Mouse (Mus musculus): ENCODE data around the gene Gas7. TPM values are rescaled to one million over a fixed set of nuclear protein-coding genes. Genes with fewer than 3 reads are reported as not detected.

Gene Gas7
- total RNA-seq, 1 experiment from 2014 or later, result 6.5 TPM

DNA sequence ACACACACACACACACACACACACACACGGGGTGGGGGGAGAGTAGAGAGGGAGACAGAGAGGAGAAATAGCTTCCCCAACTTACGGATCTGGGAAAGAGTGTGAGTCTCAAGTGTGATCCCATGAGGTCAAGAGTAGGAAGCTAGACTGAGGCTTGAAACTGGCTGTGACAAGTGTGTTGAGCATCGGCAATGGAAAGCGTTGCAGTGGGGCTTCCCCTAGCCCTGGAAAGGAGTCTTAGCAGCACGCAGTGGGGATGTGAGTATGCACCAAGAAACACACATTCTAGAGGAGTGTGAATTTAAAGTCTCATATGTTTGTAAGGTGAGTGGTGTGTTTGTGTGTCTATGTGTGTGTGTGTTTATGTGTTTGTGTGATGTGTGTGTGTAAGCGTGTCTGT, 185.1 kb downstream of the Gas7 start:
- ATAC-seq (ENCODE audit: extremely low read depth, insufficient number of reproducible peaks, low FRiP score, poor library complexity, severe bottlenecking), result no peak

DNA sequence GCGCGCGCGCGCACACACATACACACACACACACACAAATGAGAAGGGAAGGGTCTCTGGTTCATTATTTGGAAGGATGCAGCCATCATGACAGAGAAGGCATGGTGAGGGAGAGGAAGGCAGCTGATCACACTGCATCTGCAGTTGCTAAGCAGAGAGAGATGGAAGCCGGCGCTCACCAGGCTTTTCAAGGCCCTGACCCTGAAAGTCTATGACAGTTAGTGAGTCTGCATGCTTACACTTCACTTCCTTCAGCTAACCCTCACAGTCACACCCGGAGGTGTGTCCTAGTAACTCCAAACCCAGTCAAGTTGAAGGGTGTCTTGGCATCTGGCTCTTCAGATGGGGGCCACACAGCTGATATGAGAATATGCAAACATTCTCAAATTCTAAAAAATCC, 187.2 kb downstream of the Gas7 start:
- ATAC-seq (ENCODE audit: extremely low read depth, insufficient number of reproducible peaks, low FRiP score, poor library complexity, severe bottlenecking), result no peak

DNA sequence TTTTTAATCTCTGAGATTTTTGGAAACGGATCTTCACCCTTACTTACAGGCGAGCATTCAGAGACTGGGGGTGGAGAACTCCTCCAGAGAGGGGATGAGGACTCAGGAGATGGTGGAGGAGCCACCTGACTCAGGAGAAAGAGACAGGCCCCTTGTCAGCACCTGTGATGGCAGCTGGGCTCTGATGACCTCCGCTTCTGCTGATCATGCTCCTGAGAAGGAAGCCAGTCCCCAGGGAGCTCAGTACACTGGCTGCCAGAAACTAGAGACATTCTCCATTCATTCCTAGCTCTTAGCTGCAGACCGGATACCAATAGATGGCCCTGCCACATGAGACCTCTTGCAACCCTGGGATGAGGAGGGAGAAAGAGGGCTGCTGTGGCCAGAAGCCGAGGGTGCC, 187.6 kb downstream of the Gas7 start:
- ATAC-seq (ENCODE audit: extremely low read depth, insufficient number of reproducible peaks, low FRiP score, poor library complexity, severe bottlenecking), result no peak

DNA sequence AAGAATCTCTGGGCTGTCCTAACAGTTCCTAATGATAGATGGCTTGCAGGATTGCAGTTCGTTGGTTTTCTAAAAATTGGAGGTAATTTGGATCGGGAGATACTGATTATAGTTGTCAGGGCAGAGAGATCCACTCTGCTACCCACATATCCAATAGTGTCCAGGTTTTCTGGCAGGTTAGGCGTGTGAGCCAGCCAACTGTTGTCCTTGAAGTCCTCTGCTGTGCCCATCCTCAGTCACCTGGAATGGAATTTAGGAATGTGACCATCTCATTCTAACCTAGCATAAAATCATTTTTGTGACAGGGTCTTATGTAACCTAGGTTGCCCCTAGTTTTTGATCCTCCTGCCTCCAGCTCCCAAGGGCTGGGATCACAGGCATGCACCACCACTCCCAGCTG, 188.2 kb downstream of the Gas7 start:
- ATAC-seq (ENCODE audit: extremely low read depth, insufficient number of reproducible peaks, low FRiP score, poor library complexity, severe bottlenecking), result no peak

DNA sequence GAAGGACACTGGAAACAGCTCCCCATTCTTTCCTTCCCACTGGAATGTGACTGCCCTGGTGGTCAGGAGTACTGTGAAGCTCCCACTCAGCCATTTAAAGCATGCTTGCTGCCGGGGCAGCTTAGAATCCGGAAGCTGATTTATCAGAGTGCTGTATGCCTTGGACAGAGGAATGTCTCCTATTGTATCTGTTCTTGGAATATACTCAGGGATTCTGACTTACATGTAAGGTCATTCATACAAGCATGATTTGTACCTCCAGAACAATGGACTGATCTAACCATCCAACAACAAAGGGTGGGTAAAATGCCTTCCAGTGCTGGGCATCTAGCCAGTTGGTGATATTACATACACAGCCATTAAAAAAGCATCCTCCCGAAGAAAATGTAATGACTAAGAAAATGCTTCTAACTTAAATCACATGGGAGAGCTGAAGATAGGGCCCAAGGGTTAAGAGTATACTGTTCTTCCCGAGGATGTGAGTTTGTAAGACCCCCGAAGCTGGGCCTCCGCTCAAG, 189.5 kb downstream of the Gas7 start:
- no peak for ATAC-seq (ENCODE audit: extremely low read depth, insufficient number of reproducible peaks, low FRiP score, poor library complexity, severe bottlenecking)

DNA sequence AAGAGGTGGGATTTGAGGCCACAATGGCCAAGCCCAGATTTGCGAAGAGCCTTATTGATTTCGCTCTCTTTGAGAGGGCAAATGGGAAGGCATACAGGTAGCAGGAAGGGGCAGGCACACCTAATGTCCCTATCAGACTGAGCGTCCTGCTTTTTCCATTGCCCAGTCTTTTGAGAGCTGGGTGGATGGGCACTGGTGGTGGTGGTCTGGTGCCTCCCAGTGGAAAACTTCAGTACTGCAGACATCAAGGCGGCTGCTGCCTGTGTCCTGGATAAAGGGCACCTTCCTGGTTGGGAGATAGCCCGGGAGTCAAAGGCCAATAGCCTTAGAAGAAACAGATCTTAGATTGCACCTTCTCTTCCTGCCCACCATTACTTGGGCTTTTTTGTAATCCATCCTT, 192.5 kb downstream of the Gas7 start:
- ATAC-seq (ENCODE audit: extremely low read depth, insufficient number of reproducible peaks, low FRiP score, poor library complexity, severe bottlenecking), result peak; percentile 53; the same call in 1 of the 2 replicates

DNA sequence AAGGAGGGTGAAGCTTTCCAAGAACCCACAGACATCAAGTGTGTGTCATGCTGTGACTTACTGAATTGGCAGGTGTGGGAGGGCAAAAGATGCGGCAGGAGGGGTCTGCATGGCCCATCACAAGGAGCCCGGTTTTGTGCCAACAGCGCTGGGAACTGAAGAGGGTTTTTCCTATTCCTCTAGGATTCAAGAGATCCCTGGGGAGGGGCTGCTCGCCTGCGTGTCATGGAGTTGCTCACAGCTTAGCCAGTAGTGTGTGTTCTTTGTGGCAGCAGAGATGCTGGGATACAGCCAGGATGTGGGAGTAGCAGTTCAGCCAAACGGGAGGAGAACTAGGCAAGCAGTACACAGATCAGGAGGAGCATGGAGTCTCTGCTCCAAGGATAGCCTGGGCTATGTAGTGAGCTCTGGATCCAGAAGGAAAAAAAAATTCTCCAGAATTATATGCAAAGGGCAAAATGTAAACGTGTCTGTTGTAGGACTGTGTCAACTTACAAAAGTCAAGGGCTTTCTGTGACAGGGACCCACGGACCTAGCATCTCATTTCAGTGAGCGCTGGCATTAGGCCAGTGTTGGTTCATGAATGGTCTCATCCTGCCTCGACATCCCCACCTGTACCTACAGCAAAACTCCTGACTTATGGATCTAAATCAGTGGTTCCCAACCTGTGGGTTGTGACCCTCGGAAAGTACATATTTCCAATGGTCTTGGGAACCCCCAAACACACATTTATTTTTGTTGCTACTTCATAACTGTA, 193.6 kb downstream of the Gas7 start:
- no peak for ATAC-seq (ENCODE audit: extremely low read depth, insufficient number of reproducible peaks, low FRiP score, poor library complexity, severe bottlenecking)

DNA sequence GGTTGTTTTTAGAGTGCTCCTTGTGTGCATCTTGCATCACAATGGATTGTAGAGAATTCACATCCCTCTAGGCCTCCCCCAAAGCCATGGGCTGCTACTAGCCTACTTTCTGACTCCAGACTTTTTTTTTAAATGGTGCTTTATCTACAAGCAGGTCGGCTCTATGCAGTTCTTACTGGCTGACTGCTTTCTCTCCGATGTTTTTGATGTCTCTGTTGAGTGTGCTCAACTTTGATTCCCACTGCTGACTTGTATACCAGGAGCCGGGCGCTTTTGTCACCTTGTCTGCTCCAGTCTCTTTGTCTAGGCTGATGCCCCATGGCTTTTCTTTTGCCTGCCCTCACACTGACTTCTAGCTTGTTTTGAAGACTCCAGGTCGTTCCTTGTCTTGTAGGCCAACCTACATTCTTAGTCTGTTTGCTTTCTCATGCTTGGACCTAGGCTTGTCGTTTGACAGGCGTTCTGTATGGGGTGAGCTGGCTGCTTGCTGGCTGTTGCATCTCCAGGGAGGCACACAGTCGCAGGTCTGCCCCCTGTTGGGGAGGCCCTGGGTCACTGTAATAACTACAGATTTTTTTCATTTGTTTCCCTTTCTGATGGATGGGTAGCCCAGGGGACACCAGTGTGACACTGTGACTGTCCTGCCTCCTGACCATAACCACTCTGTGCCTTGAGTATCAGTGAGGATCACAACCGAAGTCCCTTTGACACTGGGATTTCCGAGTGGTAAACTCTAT, 194.9 kb downstream of the Gas7 start:
- no peak for ATAC-seq (ENCODE audit: extremely low read depth, insufficient number of reproducible peaks, low FRiP score, poor library complexity, severe bottlenecking)

DNA sequence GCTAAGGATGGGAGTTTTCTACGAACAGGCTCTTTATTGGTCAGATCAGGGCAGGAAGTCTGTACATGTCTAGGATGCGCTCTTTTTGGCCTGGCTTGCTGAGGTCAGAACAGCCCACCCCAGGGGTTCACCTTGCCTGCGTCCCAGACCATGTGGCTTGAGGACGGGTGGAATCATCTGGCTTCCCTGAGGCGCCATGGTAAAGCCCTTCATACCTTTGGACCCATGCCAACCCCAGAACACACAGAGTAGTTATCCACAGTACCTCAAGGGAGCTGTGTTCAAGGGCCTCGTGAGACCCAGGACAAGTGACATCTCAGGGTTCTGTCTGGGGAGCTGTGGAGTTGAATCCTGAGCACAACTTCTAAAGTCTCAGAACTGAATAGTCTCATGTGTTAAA, 196.5 kb downstream of the Gas7 start:
- no peak for ATAC-seq (ENCODE audit: extremely low read depth, insufficient number of reproducible peaks, low FRiP score, poor library complexity, severe bottlenecking)

DNA sequence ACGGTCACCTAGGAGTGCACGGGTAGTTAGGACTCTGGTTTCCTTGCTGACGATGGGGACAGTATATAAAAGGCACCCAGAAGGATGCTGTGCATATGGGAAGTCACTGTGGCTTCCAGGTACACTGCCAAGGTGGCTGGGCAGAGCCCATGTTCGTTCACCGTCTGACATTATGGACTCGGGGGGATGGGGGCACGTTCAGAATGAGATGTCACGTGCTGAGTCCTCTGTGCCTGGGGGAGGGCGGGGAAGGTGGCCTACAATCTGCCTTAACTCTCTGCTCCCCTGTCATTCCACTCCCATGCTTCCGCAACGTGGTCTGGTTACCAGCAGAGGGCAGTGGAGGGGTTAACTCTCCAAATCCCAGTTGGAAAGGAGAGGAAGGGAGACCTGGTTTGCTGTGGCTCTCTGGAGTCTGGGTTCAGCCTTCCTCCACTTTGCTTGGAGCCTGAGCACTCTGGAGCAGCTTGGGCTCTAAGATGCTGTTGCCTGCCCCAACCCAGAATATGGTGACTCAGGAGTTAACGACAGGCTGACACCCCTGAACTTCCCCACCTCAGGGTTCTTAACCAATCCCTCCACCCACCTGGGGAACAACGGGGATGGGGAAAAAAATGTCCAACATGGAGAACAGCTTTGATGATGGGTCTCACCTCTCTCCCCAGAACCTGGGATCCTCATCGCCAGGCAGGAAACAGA, 197.1 kb downstream of the Gas7 start:
- no peak for ATAC-seq (ENCODE audit: extremely low read depth, insufficient number of reproducible peaks, low FRiP score, poor library complexity, severe bottlenecking)

DNA sequence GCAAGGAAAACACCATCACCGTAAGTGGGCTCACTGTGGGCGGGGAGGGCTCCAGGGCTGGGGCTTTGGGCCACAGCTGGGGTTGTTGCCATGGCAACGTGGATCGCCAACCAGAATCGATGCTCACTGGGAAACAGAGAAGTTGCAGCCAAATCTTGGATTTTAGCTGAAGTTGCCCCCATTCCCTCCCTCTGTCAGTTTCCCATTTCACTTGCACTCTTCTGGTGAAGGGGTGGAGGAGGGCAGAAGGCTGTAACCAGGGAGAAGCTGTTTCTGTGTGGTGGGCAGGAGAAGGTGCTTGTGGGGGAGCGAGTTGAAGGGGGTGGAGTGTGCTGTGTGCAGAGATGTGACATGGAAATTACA, 197.6 kb downstream of the Gas7 start:
- no peak for ATAC-seq (ENCODE audit: extremely low read depth, insufficient number of reproducible peaks, low FRiP score, poor library complexity, severe bottlenecking)

DNA sequence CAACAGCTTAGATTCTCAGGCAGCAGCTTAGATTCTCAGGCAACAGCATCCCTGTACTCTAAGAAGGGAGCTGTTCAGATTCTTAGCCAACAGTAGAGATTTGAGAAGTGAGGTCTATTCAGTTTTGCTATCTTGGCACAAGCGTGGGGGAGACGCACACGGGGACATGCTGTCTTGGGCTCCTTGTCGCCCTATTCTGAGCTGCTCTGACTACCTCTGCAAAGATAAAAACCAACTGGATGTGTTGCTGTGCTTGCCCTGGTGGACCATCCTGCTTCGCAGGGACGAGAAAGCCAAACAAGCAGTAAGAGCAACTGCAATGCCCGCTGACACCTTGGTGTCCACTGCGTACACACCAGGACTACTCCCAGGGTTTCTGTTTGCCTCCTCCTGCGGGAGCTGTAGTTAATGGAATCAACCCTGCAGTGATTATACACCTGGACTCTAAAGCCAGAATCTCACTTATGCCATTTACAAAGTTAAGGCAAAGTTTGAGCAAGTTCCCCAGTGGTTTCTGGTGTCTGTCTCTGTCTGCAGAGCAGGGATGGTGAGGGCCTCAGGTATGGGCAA, 198.4 kb downstream of the Gas7 start:
- ATAC-seq (ENCODE audit: extremely low read depth, insufficient number of reproducible peaks, low FRiP score, poor library complexity, severe bottlenecking), result no peak

DNA sequence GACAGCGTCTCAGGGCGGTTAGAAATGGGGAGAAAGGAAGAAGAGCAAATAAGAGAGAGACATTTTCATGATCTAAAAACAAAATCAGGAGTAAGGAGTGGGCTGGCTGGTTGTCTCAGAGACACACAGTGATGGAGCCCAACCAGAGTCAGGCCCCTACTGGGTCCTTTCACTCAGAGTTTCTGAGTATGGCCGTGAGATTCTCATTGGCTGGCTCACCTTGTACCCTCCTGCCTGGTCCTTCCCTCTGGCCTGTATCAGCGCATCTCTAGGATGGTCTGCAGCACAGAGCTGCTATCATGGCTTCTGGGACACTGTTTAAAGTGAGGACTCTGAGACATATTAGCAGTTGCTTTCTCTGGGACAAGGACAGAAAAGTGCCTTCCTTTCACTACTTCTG, 199.3 kb downstream of the Gas7 start:
- no peak for ATAC-seq (ENCODE audit: extremely low read depth, insufficient number of reproducible peaks, low FRiP score, poor library complexity, severe bottlenecking)

DNA sequence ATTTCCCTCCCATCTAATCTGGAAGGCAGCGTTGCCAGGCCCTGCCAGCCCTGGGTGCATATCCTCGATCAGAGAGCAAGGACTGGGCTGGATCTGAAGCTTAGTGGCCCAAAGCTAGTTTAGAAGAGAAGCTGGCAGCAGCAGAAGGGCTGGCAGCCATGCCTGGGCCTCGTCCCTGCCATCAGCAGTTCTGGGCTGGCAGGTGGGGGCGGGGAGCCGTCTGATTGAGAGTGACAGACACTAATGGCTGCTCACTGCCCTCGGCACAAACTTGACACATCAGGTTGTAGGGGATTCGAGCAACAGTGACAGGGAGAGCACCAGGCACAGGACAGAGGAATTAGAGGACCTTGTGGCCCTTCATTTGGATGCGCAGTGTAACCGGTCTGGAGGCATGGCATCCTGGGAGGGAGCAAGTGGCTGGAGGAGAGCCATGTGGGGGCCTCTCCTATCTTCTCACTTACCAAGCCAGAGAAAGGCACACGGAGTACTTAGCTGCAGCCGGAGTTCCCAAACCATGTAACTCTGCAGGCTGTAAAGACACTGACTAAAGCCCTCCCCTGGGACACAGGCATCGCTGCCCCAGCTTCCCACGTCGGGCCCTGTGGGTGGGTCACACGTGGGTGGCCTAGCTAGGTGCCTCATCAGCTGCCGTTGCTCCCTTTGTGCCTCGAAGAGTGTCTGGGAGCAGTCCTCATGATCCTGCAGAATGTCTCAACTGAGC, 200.2 kb downstream of the Gas7 start:
- no peak for ATAC-seq (ENCODE audit: extremely low read depth, insufficient number of reproducible peaks, low FRiP score, poor library complexity, severe bottlenecking)

DNA sequence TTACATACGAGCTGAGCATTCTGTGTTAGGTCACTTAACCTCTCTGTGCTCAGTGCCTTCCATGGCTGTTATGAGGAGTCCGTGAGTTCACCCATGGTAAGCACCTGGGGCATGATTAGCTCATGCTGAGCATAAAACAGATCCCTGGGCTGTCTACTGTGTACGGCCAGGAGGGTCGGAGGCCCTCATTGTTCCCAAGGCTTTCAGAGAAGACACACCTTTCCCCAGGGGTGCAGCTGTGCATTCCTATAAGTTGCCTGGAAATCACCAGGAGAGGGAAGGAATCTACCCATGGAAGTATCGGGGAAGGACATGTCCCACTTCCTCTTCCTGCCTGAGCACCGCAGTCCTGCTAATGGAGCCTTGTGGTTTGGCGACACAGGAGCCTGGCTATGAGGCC, 201.1 kb downstream of the Gas7 start:
- no peak for ATAC-seq (ENCODE audit: extremely low read depth, insufficient number of reproducible peaks, low FRiP score, poor library complexity, severe bottlenecking)

DNA sequence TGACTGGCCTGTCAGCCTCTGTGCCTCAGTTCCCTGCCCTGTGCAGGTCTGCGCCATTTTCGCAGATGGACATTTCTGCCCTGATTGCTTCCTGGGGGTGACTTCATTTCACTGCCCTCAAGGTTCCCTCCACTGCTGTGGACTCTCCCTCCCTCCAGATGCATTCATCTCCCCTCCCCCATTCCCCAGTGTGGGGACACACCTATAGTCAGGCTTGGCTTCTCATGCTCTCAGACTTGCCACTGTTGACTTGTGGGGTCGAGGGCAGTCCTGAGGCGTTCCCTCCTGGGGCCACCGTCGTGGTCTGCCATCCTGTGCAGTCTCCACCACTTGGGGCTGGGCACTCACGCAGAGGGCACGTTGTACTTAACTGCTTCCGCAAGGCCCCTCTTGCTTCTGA, 201.6 kb downstream of the Gas7 start:
- ATAC-seq (ENCODE audit: extremely low read depth, insufficient number of reproducible peaks, low FRiP score, poor library complexity, severe bottlenecking), result no peak

DNA sequence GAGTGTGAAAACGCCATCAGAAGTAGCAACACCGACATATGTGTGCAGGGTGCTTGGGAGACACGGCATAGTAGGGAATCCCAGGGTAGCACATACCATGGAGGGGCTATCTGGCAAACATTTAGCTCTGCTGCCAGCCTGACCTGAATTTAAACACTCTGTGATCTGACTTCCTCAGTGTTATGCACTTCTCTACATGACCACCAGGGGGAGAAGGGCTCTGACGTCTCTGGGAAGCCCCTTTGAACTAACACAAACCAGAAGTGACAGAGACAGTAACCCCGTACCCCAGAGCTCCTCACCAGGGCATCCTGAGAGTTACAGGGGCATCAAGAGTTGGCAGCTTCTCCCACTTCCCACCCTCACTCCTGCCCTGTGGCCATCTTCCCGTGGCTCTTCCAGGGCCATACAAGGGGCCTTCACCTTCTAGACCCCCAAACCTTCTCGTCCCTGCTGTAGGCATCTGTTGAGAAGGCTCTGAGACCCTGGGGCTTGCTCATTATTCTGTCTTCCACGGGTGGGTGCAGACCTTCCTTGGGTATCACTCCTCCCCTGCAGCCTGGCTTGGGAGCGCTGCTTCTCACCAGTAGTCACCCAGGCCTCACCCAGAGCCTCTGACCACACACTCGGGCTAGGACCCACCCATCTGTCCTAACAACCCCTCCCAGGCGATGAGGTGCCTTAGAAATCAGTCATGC, 202.6 kb downstream of the Gas7 start:
- ATAC-seq (ENCODE audit: extremely low read depth, insufficient number of reproducible peaks, low FRiP score, poor library complexity, severe bottlenecking), result peak; percentile 42; the same call in 1 of the 2 replicates

DNA sequence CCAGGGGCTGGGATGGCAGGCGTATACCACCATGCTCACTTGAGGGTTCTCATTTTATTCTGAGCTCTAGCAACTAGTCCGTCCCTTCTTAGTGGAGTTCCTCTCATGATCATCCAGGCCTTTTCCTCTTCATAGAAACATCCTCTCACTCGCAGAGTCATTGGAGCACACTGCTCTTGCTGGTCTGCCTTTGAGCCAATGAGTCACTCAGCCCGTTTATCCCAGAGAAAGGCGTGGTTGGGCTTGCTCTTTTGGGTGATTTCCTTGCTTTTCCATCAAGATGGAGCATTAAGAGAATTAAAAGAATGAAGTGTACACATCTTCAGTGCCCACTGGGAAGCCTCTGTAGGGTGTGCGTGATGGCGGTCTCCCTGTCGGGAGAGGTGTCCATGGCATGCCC, 206.2 kb downstream of the Gas7 start:
- no peak for ATAC-seq (ENCODE audit: extremely low read depth, insufficient number of reproducible peaks, low FRiP score, poor library complexity, severe bottlenecking)
